Mouse (Mus musculus) E14TG2a.4 (cell line): ENCODE data around the gene Car6.

Source experiments
- H3K27me3 ChIP-seq: 2 replicates; pipeline ENCODE4 v1.6.1; 2014; ENCODE audit warnings: low read length, control low read depth; ENCODE audit not compliant: insufficient read depth
- H3K36me3 ChIP-seq: 2 replicates; pipeline ENCODE4 v1.6.1; 2014; ENCODE audit warnings: low read length, control low read depth; ENCODE audit not compliant: insufficient read depth
- H3K4me1 ChIP-seq: replicated peaks from 2 replicates; pipeline ENCODE4 v1.6.1; 2014; ENCODE audit warnings: low read depth, low read length, control low read depth
- H3K4me3 ChIP-seq: replicated peaks from 2 replicates; pipeline ENCODE4 v1.5.1; 2014; ENCODE audit warnings: mild to moderate bottlenecking, low read length
- H3K9me3 ChIP-seq: 2 replicates; pipeline ENCODE4 v1.6.1; 2014; ENCODE audit warnings: low read length, control low read depth
- CTCF ChIP-seq: conservative IDR thresholded peaks from 2 replicates; pipeline ENCODE4 v1.5.1; 2014; ENCODE audit warnings: low read length
- NANOG ChIP-seq: IDR thresholded peaks from 2 replicates; pipeline ENCODE4 v1.6.1; 2014; ENCODE audit warnings: borderline replicate concordance, low read length, mixed read lengths
- POU5F1 ChIP-seq: IDR thresholded peaks from 2 replicates; pipeline ENCODE4 v1.6.1; 2014; ENCODE audit warnings: low read length, borderline replicate concordance

Car6 gene

GRCm38 (mm10) chr4:150234599-150235327, 33.6 kb upstream of the Car6 start:
- no peaks in the 10 kb centered on the region; the same call in 1 of the 2 replicates for H3K27me3 ChIP-seq

GRCm38 (mm10) chr4:150231871-150232270, 30.7 kb upstream of the Car6 start:
- H3K4me3 ChIP-seq, result no peak overlapping the region
- no peaks in the 10 kb centered on the region for H3K9me3 ChIP-seq
- TF ChIP-seq NANOG, result no peak
- no peak for TF ChIP-seq CTCF
- TF ChIP-seq POU5F1, result no peak
- H3K27me3 ChIP-seq, result no peaks in the 10 kb centered on the region; the same call in 1 of the 2 replicates
- no peaks in the 10 kb centered on the region for H3K36me3 ChIP-seq
- H3K4me1 ChIP-seq, result peaks cover 70% of the 10 kb centered on the region

More at GRCm38 (mm10) chr4:150234599-150235327, 33.6 kb upstream of the Car6 start:
- H3K9me3 ChIP-seq, result no peaks in the 10 kb centered on the region
- TF ChIP-seq POU5F1 (no peak), NANOG (0 out of 2 replicates have a peak, but pooled peaks have one; percentile 7)
- H3K36me3 ChIP-seq, result peaks cover 24% of the 10 kb centered on the region
- H3K4me3 ChIP-seq, result no peak overlapping the region
- H3K4me1 ChIP-seq, result peaks cover 58% of the 10 kb centered on the region

- Histone ChIP-seq H3K36me3 (no peaks in the 10 kb centered on the region), H3K9me3 (no peaks in the 10 kb centered on the region), H3K4me3 (peak overlapping the region; percentile 43), H3K27me3 (no peaks in the 10 kb centered on the region; the same call in 1 of the 2 replicates), H3K4me1 (peaks cover 66% of the 10 kb centered on the region)
- peak; percentile 27; the same call in 1 of the 2 replicates for TF ChIP-seq NANOG
- TF ChIP-seq POU5F1, result no peak
- no peak for TF ChIP-seq CTCF
These were observed 29.6 kb upstream of the Car6 start for GRCm38 (mm10) chr4:150230460-150231407.

GRCm38 (mm10) chr4:150229747-150230390, 28.7 kb upstream of the Car6 start:
- Histone ChIP-seq H3K27me3 (no peaks in the 10 kb centered on the region; the same call in 1 of the 2 replicates), H3K4me1 (peaks cover 57% of the 10 kb centered on the region), H3K9me3 (no peaks in the 10 kb centered on the region), H3K36me3 (no peaks in the 10 kb centered on the region), H3K4me3 (no peak overlapping the region)
- TF ChIP-seq CTCF, result no peak
- TF ChIP-seq POU5F1, result no peak
- no peak for TF ChIP-seq NANOG

- Histone ChIP-seq H3K4me3 (no peak overlapping the region), H3K36me3 (no peaks in the 10 kb centered on the region), H3K27me3 (no peaks in the 10 kb centered on the region; the same call in 1 of the 2 replicates), H3K4me1 (peaks cover 52% of the 10 kb centered on the region), H3K9me3 (no peaks in the 10 kb centered on the region)
- TF ChIP-seq NANOG (no peak), CTCF (no peak), POU5F1 (no peak)
These were observed 27.6 kb upstream of the Car6 start for GRCm38 (mm10) chr4:150228581-150229348.

GRCm38 (mm10) chr4:150226818-150227688, 25.9 kb upstream of the Car6 start:
- Histone ChIP-seq H3K36me3 (no peaks in the 10 kb centered on the region), H3K27me3 (no peaks in the 10 kb centered on the region; the same call in 1 of the 2 replicates), H3K9me3 (no peaks in the 10 kb centered on the region), H3K4me1 (peaks cover 42% of the 10 kb centered on the region), H3K4me3 (no peak overlapping the region)
- TF ChIP-seq CTCF (no peak), NANOG (no peak), POU5F1 (no peak)

GRCm38 (mm10) chr4:150225700-150226099, 24.6 kb upstream of the Car6 start:
- Histone ChIP-seq H3K27me3 (no peaks in the 10 kb centered on the region), H3K4me1 (peaks cover 39% of the 10 kb centered on the region), H3K4me3 (no peak overlapping the region), H3K36me3 (no peaks in the 10 kb centered on the region), H3K9me3 (no peaks in the 10 kb centered on the region)
- TF ChIP-seq NANOG (no peak), CTCF (no peak), POU5F1 (no peak)
